Mouse (Mus musculus) MEL (cell line): Measurements from ENCODE around the gene Cpsf2. TPM values are rescaled to one million over a fixed set of nuclear protein-coding genes. Genes with fewer than 3 reads are reported as not detected.
A peak's percentile ranks its signal among the peaks of the same experiment; 100 is the strongest.

ENCODE experiments used
- DNase-seq: peaks from one replicate; pipeline ENCODE4 v3.0.0; 2011; ENCODE audit warnings: low read depth, low spot score
- H3K27ac ChIP-seq: 2 replicates; pipeline ENCODE4 v1.5.1; 2012; ENCODE audit warnings: low read depth, mild to moderate bottlenecking, control low read depth, low read length, moderate library complexity; ENCODE audit not compliant: control insufficient read depth
- H3K27me3 ChIP-seq, 2 experiments: fragments of 150-350 bp in 1 of 2; sonication (generic) in 1 of 2; 2 replicates each; pipeline ENCODE4 v1.6.1; 2012; ENCODE audit warnings: low read length in 2 of 2, mild to moderate bottlenecking in 2 of 2, improper control_type of control experiment in 1 of 2, moderate library complexity in 1 of 2; ENCODE audit not compliant: insufficient read depth in 2 of 2, control insufficient read depth in 1 of 2
- H3K36me3 ChIP-seq, 2 experiments: 2 replicates each; pipeline ENCODE4 v1.6.1; 2012 to 2014; ENCODE audit warnings: low read length in 2 of 2, improper control_type of control experiment in 1 of 2, inconsistent platforms in 1 of 2, mild to moderate bottlenecking in 1 of 2; ENCODE audit not compliant: insufficient read depth in 2 of 2, control insufficient read depth in 1 of 2
- H3K4me1 ChIP-seq, 2 experiments: fragments of 150-350 bp in 1 of 2; sonication (generic) in 1 of 2; 2 replicates each; pipeline ENCODE4 v1.6.1; 2012; ENCODE audit warnings: low read length in 2 of 2, improper control_type of control experiment in 1 of 2, mild to moderate bottlenecking in 1 of 2; ENCODE audit not compliant: insufficient read depth in 2 of 2, control insufficient read depth in 1 of 2
- H3K4me3 ChIP-seq, 2 experiments: fragments of 150-350 bp in 1 of 2; sonication (generic) in 1 of 2; 2 replicates each; pipeline ENCODE4 v1.5.1; 2012; ENCODE audit warnings: low read depth in 2 of 2, low read length in 2 of 2, mild to moderate bottlenecking in 2 of 2, moderate library complexity in 2 of 2, control low read depth in 1 of 2, improper control_type of control experiment in 1 of 2; ENCODE audit not compliant: control insufficient read depth in 1 of 2, insufficient read depth in 1 of 2
- H3K79me2 ChIP-seq: 2 replicates; pipeline ENCODE4 v1.6.1; 2012; ENCODE audit warnings: mild to moderate bottlenecking, low read length, moderate library complexity; ENCODE audit not compliant: control insufficient read depth, poor library complexity, insufficient read depth
- H3K9ac ChIP-seq: 2 replicates; pipeline ENCODE4 v1.6.1; 2012; ENCODE audit warnings: low read depth, mild to moderate bottlenecking, control low read depth, low read length, moderate library complexity; ENCODE audit not compliant: control insufficient read depth, poor library complexity, severe bottlenecking
- H3K9me3 ChIP-seq: fragments of 150-350 bp; sonication (generic); replicated peaks from 2 replicates; pipeline ENCODE4 v1.6.1; 2012; ENCODE audit warnings: mild to moderate bottlenecking, low read length, improper control_type of control experiment, moderate library complexity; ENCODE audit not compliant: insufficient read depth
- BHLHE40 ChIP-seq: IDR thresholded peaks from 2 replicates; pipeline ENCODE4 v1.6.1; 2012; ENCODE audit warnings: low read depth, mild to moderate bottlenecking, inconsistent platforms, low read length, improper control_type of control experiment, borderline replicate concordance
- CHD1 ChIP-seq: IDR thresholded peaks from 2 replicates; pipeline ENCODE4 v1.6.1; 2012; ENCODE audit warnings: low read depth, mild to moderate bottlenecking, inconsistent platforms, low read length, improper control_type of control experiment
- CHD2 ChIP-seq: IDR thresholded peaks from 2 replicates; pipeline ENCODE4 v1.6.1; 2011; ENCODE audit warnings: low read length, improper control_type of control experiment
- EP300 ChIP-seq, 2 experiments: IDR thresholded peaks; 2 replicates each; pipeline ENCODE4 v1.6.1; 2011; ENCODE audit warnings: improper control_type of control experiment in 2 of 2, low read length in 2 of 2, low read depth in 1 of 2, mild to moderate bottlenecking in 1 of 2
- GATA1 ChIP-seq: IDR thresholded peaks from 2 replicates; pipeline ENCODE4 v1.6.1; 2011; ENCODE audit warnings: low read depth, low read length, improper control_type of control experiment
- MAZ ChIP-seq: IDR thresholded peaks from 2 replicates; pipeline ENCODE4 v1.6.1; 2012; ENCODE audit warnings: low read depth, mild to moderate bottlenecking, inconsistent platforms, low read length, improper control_type of control experiment
- MYB ChIP-seq: IDR thresholded peaks from 2 replicates; pipeline ENCODE4 v1.6.1; 2011; ENCODE audit warnings: mild to moderate bottlenecking, low read depth, low read length, improper control_type of control experiment
- NELFE ChIP-seq: IDR thresholded peaks from 2 replicates; pipeline ENCODE4 v1.6.1; 2011; ENCODE audit warnings: low read depth, low read length, improper control_type of control experiment
- POLR2AphosphoS2 ChIP-seq: IDR thresholded peaks from 2 replicates; pipeline ENCODE4 v1.6.1; 2011; ENCODE audit warnings: low read length, improper control_type of control experiment
- SIN3A ChIP-seq: IDR thresholded peaks from 2 replicates; pipeline ENCODE4 v1.6.1; 2012; ENCODE audit warnings: low read length, improper control_type of control experiment, inconsistent platforms
- SMC3 ChIP-seq: IDR thresholded peaks from 2 replicates; pipeline ENCODE4 v1.6.1; 2011; ENCODE audit warnings: low read depth, low read length, improper control_type of control experiment
- TAL1 ChIP-seq: IDR thresholded peaks from 2 replicates; pipeline ENCODE4 v1.6.1; 2012; ENCODE audit warnings: mild to moderate bottlenecking, inconsistent platforms, low read length, moderate library complexity, mixed read lengths
- TBP ChIP-seq: IDR thresholded peaks from 2 replicates; pipeline ENCODE4 v1.8.0; 2011; ENCODE audit warnings: low read depth, low read length, improper control_type of control experiment
- TCF12 ChIP-seq: IDR thresholded peaks from 2 replicates; pipeline ENCODE4 v1.6.1; 2014; ENCODE audit warnings: low read depth, mild to moderate bottlenecking, inconsistent platforms, low read length, improper control_type of control experiment, moderate library complexity
- ZKSCAN1 ChIP-seq: IDR thresholded peaks from 2 replicates; pipeline ENCODE4 v1.6.1; 2012; ENCODE audit warnings: low read depth, mild to moderate bottlenecking, inconsistent platforms, low read length, improper control_type of control experiment, moderate library complexity
- polyA plus RNA-seq, 2 experiments: library from polyadenylated mRNA; stranded (reverse) in 1 of 2; unstranded in 1 of 2; fragments of >175 nt in 1 of 2; fragments of >200 nt in 1 of 2; gene quantifications; 2 replicates each; pipeline versions ENCODE4 v1.2.1 to v1.2.4; 2012; ENCODE audit warnings: low replicate concordance in 2 of 2, low read depth in 1 of 2; ENCODE audit not compliant: insufficient read length in 2 of 2, insufficient read depth in 1 of 2, missing spikeins in 1 of 2
- total RNA-seq: library from RNA; depleted of rRNA; stranded (reverse); fragments of 300-350 nt; gene quantifications from 2 replicates; pipeline ENCODE4 v1.2.3, GENCODE M21; 2012

The Cpsf2 gene
- total and polyA plus RNA-seq, 3 experiments, result 52.1 to 109 (median 56.9) TPM

GRCm38 (mm10) chr12:101976651-101977403, 1.0 kb downstream of the Cpsf2 start:
- DNase-seq, result no peak
- Histone ChIP-seq H3K4me3 (peak overlapping the region; percentile 79 to 92), H3K9me3 (no peaks in the 10 kb centered on the region), H3K27me3 (no peaks in the 10 kb centered on the region), H3K4me1 (peaks cover 17 to 42% of the 10 kb centered on the region in 2 experiments), H3K36me3 (peaks cover 0 to 60% of the 10 kb centered on the region in 2 experiments; a peak in 3 of 4 replicates), H3K27ac (peak overlapping the region; percentile 100), H3K9ac (peak overlapping the region; percentile 96), H3K79me2 (peaks cover 61% of the 10 kb centered on the region)
- TF ChIP-seq MYB (no peak), SMC3 (no peak), MAZ (peak; percentile 27; the same call in 1 of the 2 replicates), TBP (0 out of 2 replicates have a peak, but pooled peaks have one; percentile 10), CHD1 (peak; percentile 84), POLR2AphosphoS2 (no peak), EP300 (IDR thresholded peaks at IDR 0.05; ENCODE audit: low read depth in 1 of 2, low read length in 2 of 2) (0 out of 4 replicates have a peak, but pooled peaks of 1 of the 2 experiments have one; percentile 5), CHD2 (no peak), ZKSCAN1 (0 out of 2 replicates have a peak, but pooled peaks have one; percentile 19), TCF12 (peak; percentile 1; the same call in 1 of the 2 replicates), NELFE (peak; percentile 15; the same call in 1 of the 2 replicates)

GRCm38 (mm10) chr12:101977404-101977915, 1.7 kb downstream of the Cpsf2 start:
- H3K9me3 ChIP-seq, result no peaks in the 10 kb centered on the region
- TF ChIP-seq GATA1, result no peak
- 0 out of 2 replicates have a peak, but pooled peaks have one; percentile 7 for TF ChIP-seq SIN3A
- TF ChIP-seq BHLHE40, result no peak
- no peak for TF ChIP-seq TAL1
- TF ChIP-seq, all 39 proteins: peak for 1
- Histone ChIP-seq H3K4me1 (peaks cover 17 to 40% of the 10 kb centered on the region in 2 experiments), H3K27me3 (no peaks in the 10 kb centered on the region), H3K4me3 (peak overlapping the region; percentile 79 to 92), H3K27ac (peak overlapping the region; percentile 100), H3K79me2 (peaks cover 59% of the 10 kb centered on the region), H3K36me3 (peaks cover 3 to 60% of the 10 kb centered on the region in 2 experiments), H3K9ac (peak overlapping the region; percentile 96)
- peak; percentile 56 for DNase-seq
